Mouse (Mus musculus): Measurements from ENCODE around the gene Pfdn2. TPM values are rescaled to one million over a fixed set of nuclear protein-coding genes. Genes with fewer than 3 reads are reported as not detected.

Pfdn2 gene
- total and polyA plus RNA-seq, 2 experiments from 2014 or later = 13.1 to 140 TPM

GRCm38 (mm10) chr1:171388376-171389102, 43.1 kb downstream of the Pfdn2 start, which contains the start of gene Arhgap30:
Arhgap30 (plus strand) TSS chr1:171388954.
- Histone ChIP-seq H3K36me3 (ENCODE audit: insufficient read depth, low read length) (no peaks in the 10 kb centered on the region), H3K27ac (no peak within 1 kb of the TSS), H3K4me1 (ENCODE audit: insufficient read depth, low read length) (no peaks in the 10 kb centered on the region), H3K9ac (replicated peaks; ENCODE audit: low read length) (no peak within 1 kb of the TSS), H3K4me2 (ENCODE audit: low read depth, low read length) (no peak within 1 kb of the TSS), H3K4me3 (ENCODE audit: low read length) (no peak within 1 kb of the TSS), H3K27me3 (ENCODE audit: insufficient read depth, low read length) (no peaks in the 10 kb centered on the region), H3K9me3 (ENCODE audit: low read length) (no peaks in the 10 kb centered on the region)
- 84% methylated on average over 15 of the region's 15 CpGs for WGBS
- ATAC-seq (no peak), DNase-seq (ENCODE audit: low spot score) (no peak)
- TF ChIP-seq CTCF (IDR thresholded peaks at IDR 0.05; ENCODE audit: low read depth) = no peak

- 79% methylated on average over 4 of the region's 4 CpGs for WGBS
- H3K27me3 ChIP-seq (ENCODE audit: insufficient read depth, low read length) = no peaks in the 10 kb centered on the region
- no peak overlapping the region for H3K27ac ChIP-seq
- H3K9me3 ChIP-seq (ENCODE audit: low read length) = no peaks in the 10 kb centered on the region
- ATAC-seq (no peak), DNase-seq (ENCODE audit: low spot score) (no peak)
- TF ChIP-seq CTCF (IDR thresholded peaks at IDR 0.05; ENCODE audit: low read depth) = no peak
- no peak overlapping the region for H3K9ac ChIP-seq (replicated peaks; ENCODE audit: low read length)
- no peaks in the 10 kb centered on the region for H3K4me1 ChIP-seq (ENCODE audit: insufficient read depth, low read length)
- no peak overlapping the region for H3K4me3 ChIP-seq (ENCODE audit: low read length)
- H3K36me3 ChIP-seq (ENCODE audit: insufficient read depth, low read length) = no peaks in the 10 kb centered on the region
- no peak overlapping the region for H3K4me2 ChIP-seq (ENCODE audit: low read depth, low read length)
Observed at GRCm38 (mm10) chr1:171390101-171390500, 44.6 kb downstream of the Pfdn2 start.

GRCm38 (mm10) chr1:171401821-171402220, 56.4 kb downstream of the Pfdn2 start:
- ATAC-seq = no peak
- no peak for DNase-seq (ENCODE audit: low spot score)
- Histone ChIP-seq H3K4me2 (ENCODE audit: low read depth, low read length) (no peak overlapping the region), H3K9me3 (ENCODE audit: low read length) (no peaks in the 10 kb centered on the region), H3K4me3 (ENCODE audit: low read length) (no peak overlapping the region), H3K27me3 (ENCODE audit: insufficient read depth, low read length) (no peaks in the 10 kb centered on the region), H3K27ac (no peak overlapping the region), H3K4me1 (ENCODE audit: insufficient read depth, low read length) (no peaks in the 10 kb centered on the region), H3K36me3 (ENCODE audit: insufficient read depth, low read length) (no peaks in the 10 kb centered on the region), H3K9ac (replicated peaks; ENCODE audit: low read length) (no peak overlapping the region)
- no peak for TF ChIP-seq CTCF (IDR thresholded peaks at IDR 0.05; ENCODE audit: low read depth)
- whole genome bisulfite sequencing = 75% methylated on average over 4 of the region's 4 CpGs

GRCm38 (mm10) chr1:171402991-171403390, 57.5 kb downstream of the Pfdn2 start:
- 91% methylated on average over 9 of the region's 9 CpGs for WGBS
- H3K9ac ChIP-seq (replicated peaks; ENCODE audit: low read length) = no peak overlapping the region
- no peaks in the 10 kb centered on the region for H3K4me1 ChIP-seq (ENCODE audit: insufficient read depth, low read length)

GRCm38 (mm10) chr1:171407263-171407662, 61.8 kb downstream of the Pfdn2 start:
- DNase-seq (ENCODE audit: low spot score) (no peak), ATAC-seq (no peak)
- no peaks in the 10 kb centered on the region for H3K27me3 ChIP-seq (ENCODE audit: insufficient read depth, low read length)
- TF ChIP-seq CTCF (IDR thresholded peaks at IDR 0.05; ENCODE audit: low read depth) = no peak
- no peaks in the 10 kb centered on the region for H3K9me3 ChIP-seq (ENCODE audit: low read length)
- H3K4me2 ChIP-seq (ENCODE audit: low read depth, low read length) = no peak overlapping the region
- no peak overlapping the region for H3K9ac ChIP-seq (replicated peaks; ENCODE audit: low read length)
- no peak overlapping the region for H3K4me3 ChIP-seq (ENCODE audit: low read length)
- 72% methylated on average over 5 of the region's 5 CpGs for WGBS
- H3K4me1 ChIP-seq (ENCODE audit: insufficient read depth, low read length) = no peaks in the 10 kb centered on the region
- no peak overlapping the region for H3K27ac ChIP-seq
- H3K36me3 ChIP-seq (ENCODE audit: insufficient read depth, low read length) = no peaks in the 10 kb centered on the region

More at GRCm38 (mm10) chr1:171402991-171403390, 57.5 kb downstream of the Pfdn2 start:
- no peaks in the 10 kb centered on the region for H3K27me3 ChIP-seq (ENCODE audit: insufficient read depth, low read length)
- no peak overlapping the region for H3K4me3 ChIP-seq (ENCODE audit: low read length)
- no peak for TF ChIP-seq CTCF (IDR thresholded peaks at IDR 0.05; ENCODE audit: low read depth)
- no peaks in the 10 kb centered on the region for H3K9me3 ChIP-seq (ENCODE audit: low read length)
- no peak overlapping the region for H3K4me2 ChIP-seq (ENCODE audit: low read depth, low read length)
- no peak overlapping the region for H3K27ac ChIP-seq
- DNase-seq (ENCODE audit: low spot score) = no peak
- ATAC-seq = no peak
- H3K36me3 ChIP-seq (ENCODE audit: insufficient read depth, low read length) = no peaks in the 10 kb centered on the region

Other genes starting within 250 kb of the Pfdn2 start
- gene Cfap126, start 231.8 kb upstream of the Pfdn2 start, total RNA-seq (2014; rRNA removed) = 2.7 and 6.7 TPM in 2 replicates
- 12.2 and 15.3 TPM in 2 replicates for gene Cfap126, start 231.8 kb upstream of the Pfdn2 start, polyA plus RNA-seq (2015; fragmentation: Nextera tagmentation; extraction: Ambion mirVana)
- gene Sdhc, start 195.1 kb upstream of the Pfdn2 start, total RNA-seq (2014; rRNA removed) = 227 and 243 TPM in 2 replicates
- gene Sdhc, start 195.1 kb upstream of the Pfdn2 start, polyA plus RNA-seq (2015; fragmentation: Nextera tagmentation; extraction: Ambion mirVana) = 309 and 320 TPM in 2 replicates
- 4.8 and 5.5 TPM in 2 replicates for gene Mpz, start 195.0 kb upstream of the Pfdn2 start, total RNA-seq (2014; rRNA removed)
- 5.1 and 5.9 TPM in 2 replicates for gene Mpz, start 195.0 kb upstream of the Pfdn2 start, polyA plus RNA-seq (2015; fragmentation: Nextera tagmentation; extraction: Ambion mirVana)
- gene Pcp4l1, start 149.4 kb upstream of the Pfdn2 start, total RNA-seq (2014; rRNA removed) = 19.4 and 23.5 TPM in 2 replicates
- 53.6 and 65.6 TPM in 2 replicates for gene Pcp4l1, start 149.4 kb upstream of the Pfdn2 start, polyA plus RNA-seq (2015; fragmentation: Nextera tagmentation; extraction: Ambion mirVana)
- gene Nr1i3, start 131.7 kb upstream of the Pfdn2 start, total RNA-seq (2014; rRNA removed) = not detected in 2 replicates
- 0.40 and 0.43 TPM in 2 replicates for gene Nr1i3, start 131.7 kb upstream of the Pfdn2 start, polyA plus RNA-seq (2015; fragmentation: Nextera tagmentation; extraction: Ambion mirVana)
- gene Tomm40l, start 123.2 kb upstream of the Pfdn2 start, total RNA-seq (2014; rRNA removed) = 44.2 and 53.6 TPM in 2 replicates
- 41.1 and 45.5 TPM in 2 replicates for gene Tomm40l, start 123.2 kb upstream of the Pfdn2 start, polyA plus RNA-seq (2015; fragmentation: Nextera tagmentation; extraction: Ambion mirVana)
- gene Apoa2, start 120.6 kb upstream of the Pfdn2 start, total RNA-seq (2014; rRNA removed) = not detected in 2 replicates
- gene Apoa2, start 120.6 kb upstream of the Pfdn2 start, polyA plus RNA-seq (2015; fragmentation: Nextera tagmentation; extraction: Ambion mirVana) = 8.1 and 8.8 TPM in 2 replicates
- 24.2 and 30.6 TPM in 2 replicates for gene Fcer1g, start 111.3 kb upstream of the Pfdn2 start, total RNA-seq (2014; rRNA removed)
- gene Fcer1g, start 111.3 kb upstream of the Pfdn2 start, polyA plus RNA-seq (2015; fragmentation: Nextera tagmentation; extraction: Ambion mirVana) = 31.4 and 34.6 TPM in 2 replicates
- gene Adamts4, start 95.2 kb upstream of the Pfdn2 start, total RNA-seq (2014; rRNA removed) = 7.4 and 8.9 TPM in 2 replicates
- 4.4 and 5.1 TPM in 2 replicates for gene Adamts4, start 95.2 kb upstream of the Pfdn2 start, polyA plus RNA-seq (2015; fragmentation: Nextera tagmentation; extraction: Ambion mirVana)
- 234 and 269 TPM in 2 replicates for gene Ndufs2, start 94.3 kb upstream of the Pfdn2 start, total RNA-seq (2014; rRNA removed)
- gene Ndufs2, start 94.3 kb upstream of the Pfdn2 start, polyA plus RNA-seq (2015; fragmentation: Nextera tagmentation; extraction: Ambion mirVana) = 279 and 286 TPM in 2 replicates
- 80.5 and 101 TPM in 2 replicates for gene B4galt3, start 75.3 kb upstream of the Pfdn2 start, total RNA-seq (2014; rRNA removed)
- 88.8 and 91.9 TPM in 2 replicates for gene B4galt3, start 75.3 kb upstream of the Pfdn2 start, polyA plus RNA-seq (2015; fragmentation: Nextera tagmentation; extraction: Ambion mirVana)
- 35.0 and 44.3 TPM in 2 replicates for gene Ppox, start 64.5 kb upstream of the Pfdn2 start, total RNA-seq (2014; rRNA removed)
- 32.4 and 34.3 TPM in 2 replicates for gene Ppox, start 64.5 kb upstream of the Pfdn2 start, polyA plus RNA-seq (2015; fragmentation: Nextera tagmentation; extraction: Ambion mirVana)
- 48.6 and 58.7 TPM in 2 replicates for gene Usp21, start 57.7 kb upstream of the Pfdn2 start, total RNA-seq (2014; rRNA removed)
- gene Usp21, start 57.7 kb upstream of the Pfdn2 start, polyA plus RNA-seq (2015; fragmentation: Nextera tagmentation; extraction: Ambion mirVana) = 71.7 and 73.3 TPM in 2 replicates
- 88.3 and 90.1 TPM in 2 replicates for gene Ufc1, start 50.6 kb upstream of the Pfdn2 start, total RNA-seq (2014; rRNA removed)
- gene Ufc1, start 50.6 kb upstream of the Pfdn2 start, polyA plus RNA-seq (2015; fragmentation: Nextera tagmentation; extraction: Ambion mirVana) = 142 and 146 TPM in 2 replicates
- gene Dedd, start 16.5 kb upstream of the Pfdn2 start, total RNA-seq (2014; rRNA removed) = 28.7 and 30.2 TPM in 2 replicates
- gene Dedd, start 16.5 kb upstream of the Pfdn2 start, polyA plus RNA-seq (2015; fragmentation: Nextera tagmentation; extraction: Ambion mirVana) = 38.4 and 39.9 TPM in 2 replicates
- gene Nit1, start within 50 bp of the Pfdn2 start, total RNA-seq (2014; rRNA removed) = 49.0 and 51.8 TPM in 2 replicates
- gene Nit1, start within 50 bp of the Pfdn2 start, polyA plus RNA-seq (2015; fragmentation: Nextera tagmentation; extraction: Ambion mirVana) = 44.7 and 45.9 TPM in 2 replicates
- gene Klhdc9, start 15.1 kb downstream of the Pfdn2 start, total RNA-seq (2014; rRNA removed) = 4.3 and 5.1 TPM in 2 replicates
- gene Klhdc9, start 15.1 kb downstream of the Pfdn2 start, polyA plus RNA-seq (2015; fragmentation: Nextera tagmentation; extraction: Ambion mirVana) = 5.3 and 7.8 TPM in 2 replicates
- gene Nectin4, start 24.4 kb downstream of the Pfdn2 start, total RNA-seq (2014; rRNA removed) = 2.8 and 5.0 TPM in 2 replicates
- gene Nectin4, start 24.4 kb downstream of the Pfdn2 start, polyA plus RNA-seq (2015; fragmentation: Nextera tagmentation; extraction: Ambion mirVana) = 3.8 and 4.9 TPM in 2 replicates
- 0.52 and 1.3 TPM in 2 replicates for gene Arhgap30, start 43.3 kb downstream of the Pfdn2 start, total RNA-seq (2014; rRNA removed)
- 0.77 and 0.84 TPM in 2 replicates for gene Arhgap30, start 43.3 kb downstream of the Pfdn2 start, polyA plus RNA-seq (2015; fragmentation: Nextera tagmentation; extraction: Ambion mirVana)
- gene Usf1, start 65.6 kb downstream of the Pfdn2 start, total RNA-seq (2014; rRNA removed) = 133 and 148 TPM in 2 replicates
- gene Usf1, start 65.6 kb downstream of the Pfdn2 start, polyA plus RNA-seq (2015; fragmentation: Nextera tagmentation; extraction: Ambion mirVana) = 132 and 141 TPM in 2 replicates
- gene Tstd1, start 73.2 kb downstream of the Pfdn2 start, total RNA-seq (2014; rRNA removed) = 1.5 TPM in 1 of 2 replicates, not detected in the other
- 2.3 and 2.7 TPM in 2 replicates for gene Tstd1, start 73.2 kb downstream of the Pfdn2 start, polyA plus RNA-seq (2015; fragmentation: Nextera tagmentation; extraction: Ambion mirVana)
- gene F11r, start 91.9 kb downstream of the Pfdn2 start, total RNA-seq (2014; rRNA removed) = 5.7 and 8.2 TPM in 2 replicates
- 14.2 and 14.4 TPM in 2 replicates for gene F11r, start 91.9 kb downstream of the Pfdn2 start, polyA plus RNA-seq (2015; fragmentation: Nextera tagmentation; extraction: Ambion mirVana)
- gene Alyref2, start 157.8 kb downstream of the Pfdn2 start, total RNA-seq (2014; rRNA removed) = 10.1 and 10.4 TPM in 2 replicates
- 20.5 and 20.6 TPM in 2 replicates for gene Alyref2, start 157.8 kb downstream of the Pfdn2 start, polyA plus RNA-seq (2015; fragmentation: Nextera tagmentation; extraction: Ambion mirVana)
- gene Itln1, start 189.6 kb downstream of the Pfdn2 start, total RNA-seq (2014; rRNA removed) = not detected in 2 replicates
- not detected in 2 replicates for gene Itln1, start 189.6 kb downstream of the Pfdn2 start, polyA plus RNA-seq (2015; fragmentation: Nextera tagmentation; extraction: Ambion mirVana)
- 0.05 TPM in 1 of 2 replicates, not detected in the other for gene Cd244a, start 213.5 kb downstream of the Pfdn2 start, total RNA-seq (2014; rRNA removed)
- gene Cd244a, start 213.5 kb downstream of the Pfdn2 start, polyA plus RNA-seq (2015; fragmentation: Nextera tagmentation; extraction: Ambion mirVana) = not detected in 2 replicates

Measured in hindbrain, postnatal 0 days (tissue).